In genomic region chr14:30097239-30097638, GRCm38 (mm10) we compare ENCODE assay signal across 9 mouse cellular contexts.
A peak's percentile ranks its signal among the peaks of the same experiment; 100 is the strongest.
DNase-seq lines count a peak whose midpoint lies in the region; ATAC-seq lines count a peak whose summit lies in the region.
"Had no signal": no experiment of that assay in that cellular context is flagged by ENCODE, and none has a peak within 500 bp of the region (broad histone marks: within the 10 kb centered on the region; RNA-seq: fewer than 3 reads in every experiment).

No protein-coding gene starts in this region.

- ATAC-seq in midbrain, embryonic 11.5 days (ENCODE audit: low FRiP score), result no peak
- no peak for ATAC-seq in midbrain, embryonic 13.5 days
- no peak for ATAC-seq in forebrain, embryonic 16.5 days

- WGBS in midbrain, embryonic 11.5 days, result 69% methylated on average over 5 of the region's 5 CpGs
- WGBS in midbrain, embryonic 13.5 days, result 57% methylated on average over 5 of the region's 5 CpGs
- WGBS in forebrain, embryonic 16.5 days, result 61% methylated on average over 5 of the region's 5 CpGs

- peak; percentile 8 to 15 for DNase-seq in adrenal gland, postnatal 36 days
- DNase-seq in adrenal gland, postnatal 4 days (ENCODE audit: low spot score in 2 of 2), result no peak
- DNase-seq in midbrain, embryonic 11.5 days (ENCODE audit: low spot score, missing footprints), result peak; percentile 31
- DNase-seq in kidney, adult 9 months, result peak; percentile 57
- DNase-seq in thymus, postnatal 25 days, result peak; percentile 58
- DNase-seq in urinary bladder, postnatal 36 days (ENCODE audit: low spot score in 2 of 2), result no peak

- H3K4me2 ChIP-seq in midbrain, embryonic 11.5 days, result no peak overlapping the region
- H3K4me2 ChIP-seq in midbrain, embryonic 13.5 days (replicated peaks), result no peak overlapping the region
- no peak overlapping the region for H3K4me2 ChIP-seq in forebrain, embryonic 16.5 days (ENCODE audit: low read length)
- H3K4me2 ChIP-seq: liver, embryonic 15.5 days had no signal

- no peaks in the 10 kb centered on the region for H3K27me3 ChIP-seq in midbrain, embryonic 11.5 days (ENCODE audit: control insufficient read depth, insufficient read depth, low read length)
- no peaks in the 10 kb centered on the region for H3K27me3 ChIP-seq in midbrain, embryonic 13.5 days
- H3K27me3 ChIP-seq in forebrain, embryonic 16.5 days (replicated peaks; ENCODE audit: control insufficient read depth, insufficient read depth, low read length), result no peaks in the 10 kb centered on the region
- H3K27me3 ChIP-seq: liver, embryonic 15.5 days had no signal

- no peak overlapping the region for H3K27ac ChIP-seq in midbrain, embryonic 11.5 days (ENCODE audit: low read depth, low read length)
- H3K27ac ChIP-seq in midbrain, embryonic 13.5 days, result no peak overlapping the region
- no peak overlapping the region for H3K27ac ChIP-seq in forebrain, embryonic 16.5 days (ENCODE audit: low read length)
- H3K27ac ChIP-seq: liver, embryonic 15.5 days had no signal

- no peaks in the 10 kb centered on the region for H3K36me3 ChIP-seq in midbrain, embryonic 11.5 days (ENCODE audit: control insufficient read depth, insufficient read depth, low read length)
- peaks cover 12% of the 10 kb centered on the region; the same call in 1 of the 2 replicates for H3K36me3 ChIP-seq in midbrain, embryonic 13.5 days
- peaks cover 2% of the 10 kb centered on the region; the same call in 1 of the 2 replicates for H3K36me3 ChIP-seq in forebrain, embryonic 16.5 days (ENCODE audit: control insufficient read depth, insufficient read depth)
- H3K36me3 ChIP-seq: liver, embryonic 15.5 days had no signal

- H3K9me3 ChIP-seq in midbrain, embryonic 11.5 days (ENCODE audit: control insufficient read depth, low read length), result no peaks in the 10 kb centered on the region
- H3K9me3 ChIP-seq in midbrain, embryonic 13.5 days, result no peaks in the 10 kb centered on the region
- H3K9me3 ChIP-seq in forebrain, embryonic 16.5 days (ENCODE audit: control insufficient read depth, low read length), result no peaks in the 10 kb centered on the region
- H3K9me3 ChIP-seq: liver, embryonic 15.5 days had no signal

- H3K4me1 ChIP-seq in midbrain, embryonic 11.5 days (ENCODE audit: control insufficient read depth, insufficient read depth, low read length), result no peaks in the 10 kb centered on the region
- no peaks in the 10 kb centered on the region for H3K4me1 ChIP-seq in midbrain, embryonic 13.5 days (replicated peaks)
- no peaks in the 10 kb centered on the region for H3K4me1 ChIP-seq in forebrain, embryonic 16.5 days (replicated peaks; ENCODE audit: control insufficient read depth, insufficient read depth, low read length)
- H3K4me1 ChIP-seq: liver, embryonic 15.5 days had no signal

- no peak overlapping the region for H3K9ac ChIP-seq in midbrain, embryonic 11.5 days (ENCODE audit: low read length)
- H3K9ac ChIP-seq in midbrain, embryonic 13.5 days (replicated peaks), result no peak overlapping the region
- no peak overlapping the region for H3K9ac ChIP-seq in forebrain, embryonic 16.5 days (replicated peaks; ENCODE audit: low read depth, low read length)
- H3K9ac ChIP-seq: liver, embryonic 15.5 days had no signal

- no peak overlapping the region for H3K4me3 ChIP-seq in midbrain, embryonic 11.5 days (ENCODE audit: low read depth, low read length)
- H3K4me3 ChIP-seq in midbrain, embryonic 13.5 days (replicated peaks), result no peak overlapping the region
- H3K4me3 ChIP-seq in forebrain, embryonic 16.5 days (replicated peaks; ENCODE audit: low read length), result no peak overlapping the region
- H3K4me3 ChIP-seq: liver, embryonic 15.5 days had no signal

Comparison
In these comparisons a context has a peak if more than half of its experiments do, and no peak if none do; other contexts are left out.
1. DNase-seq: peak in adrenal gland, postnatal 36 days (2 of 2), midbrain, embryonic 11.5 days (single experiment), kidney, adult 9 months (single experiment) and thymus, postnatal 25 days (single experiment); none in adrenal gland, postnatal 4 days (0 of 2) and urinary bladder, postnatal 36 days (0 of 2).